Comparison of ENCODE assay signal across 13 mouse cellular contexts in genomic region chr19:58250237-58250636, GRCm38 (mm10).
"Had no signal": no experiment of that assay in that cellular context is flagged by ENCODE, and none has a peak within 500 bp of the region (broad histone marks: within the 10 kb centered on the region; RNA-seq: fewer than 3 reads in every experiment).

No protein-coding gene starts in this region.

- ATAC-seq: liver, postnatal 0 days; lung, postnatal 0 days; midbrain, embryonic 13.5 days; midbrain, embryonic 15.5 days had no signal

- DNase-seq: liver, embryonic 13.5 days; liver, postnatal 0 days; lung, adult 2 months; lung, postnatal 14 days; lung, postnatal 36 days; retina, postnatal 1 day; spleen, adult 18-20 months; thymus, adult 18-20 months; thymus, postnatal 14 days; thymus, postnatal 36 days had no signal
